Mouse (Mus musculus) limb, embryonic 15.5 days (tissue): ENCODE results near the gene Rab37. TPM values are rescaled to one million over a fixed set of nuclear protein-coding genes. Genes with fewer than 3 reads are reported as not detected.

Source experiments
- ATAC-seq: fragments of 200-750 bp; cut with Nextera tagmentation; 2 replicates; pipeline ENCODE4 v1.8.0; 2017; ENCODE audit warnings: low read depth, moderate TSS enrichment; ENCODE audit not compliant: insufficient number of reproducible peaks, low FRiP score, low TSS enrichment
- H3K27ac ChIP-seq: fragments of 300-500 bp; sonication (generic); 2 replicates; pipeline ENCODE4 v1.5.1; 2015; ENCODE audit warnings: moderate library complexity, mild to moderate bottlenecking, inconsistent platforms
- H3K27me3 ChIP-seq: fragments of 300-500 bp; sonication (generic); 2 replicates; pipeline ENCODE4 v1.6.1; 2015; ENCODE audit warnings: inconsistent platforms
- H3K36me3 ChIP-seq: fragments of 300-500 bp; sonication (generic); 2 replicates; pipeline ENCODE4 v1.6.1; 2015; ENCODE audit warnings: inconsistent platforms
- H3K4me1 ChIP-seq: fragments of 300-500 bp; sonication (generic); 2 replicates; pipeline ENCODE4 v1.6.1; 2015; ENCODE audit warnings: inconsistent platforms
- H3K4me2 ChIP-seq: fragments of 300-500 bp; sonication (generic); 2 replicates; pipeline ENCODE4 v1.6.1; 2015; ENCODE audit warnings: mild to moderate bottlenecking, inconsistent platforms
- H3K4me3 ChIP-seq: fragments of 300-500 bp; sonication (generic); 2 replicates; pipeline ENCODE4 v1.5.1; 2015; ENCODE audit warnings: mild to moderate bottlenecking, inconsistent platforms
- H3K9ac ChIP-seq: fragments of 300-500 bp; sonication (generic); 2 replicates; pipeline ENCODE4 v1.6.1; 2015; ENCODE audit warnings: inconsistent platforms
- H3K9me3 ChIP-seq: fragments of 300-500 bp; sonication (generic); 2 replicates; pipeline ENCODE4 v1.6.1; 2016; ENCODE audit warnings: inconsistent platforms
- WGBS: fragments of 180-500 bp; shearing (Covaris S2); methylation state at CpG from one replicate; pipeline ENCODE4 v1.1.7; 2015; 5-methylcytosine and 5-hydroxymethylcytosine counted together
- polyA plus RNA-seq: library from polyadenylated mRNA; unstranded; fragments of >200 nt; fragmentation: Nextera tagmentation; extraction: Ambion mirVana; gene quantifications from 2 replicates; pipeline ENCODE4 v1.2.1, GENCODE M21; 2015

Rab37 gene
- polyA plus RNA-seq, 1 experiment from 2014 or later: 2.5 TPM

- Histone ChIP-seq H3K27me3 (peaks cover 36% of the 10 kb centered on the region), H3K4me1 (peaks cover 24% of the 10 kb centered on the region), H3K27ac (no peak overlapping the region), H3K36me3 (no peaks in the 10 kb centered on the region), H3K4me3 (no peak overlapping the region), H3K9me3 (no peaks in the 10 kb centered on the region), H3K9ac (no peak overlapping the region), H3K4me2 (no peak overlapping the region)
- WGBS: 26% methylated on average over 6 of the region's 6 CpGs
- no peak for ATAC-seq
Measured at GRCm38 (mm10) chr11:115150741-115151254, 59.6 kb downstream of the Rab37 start.

DNA sequence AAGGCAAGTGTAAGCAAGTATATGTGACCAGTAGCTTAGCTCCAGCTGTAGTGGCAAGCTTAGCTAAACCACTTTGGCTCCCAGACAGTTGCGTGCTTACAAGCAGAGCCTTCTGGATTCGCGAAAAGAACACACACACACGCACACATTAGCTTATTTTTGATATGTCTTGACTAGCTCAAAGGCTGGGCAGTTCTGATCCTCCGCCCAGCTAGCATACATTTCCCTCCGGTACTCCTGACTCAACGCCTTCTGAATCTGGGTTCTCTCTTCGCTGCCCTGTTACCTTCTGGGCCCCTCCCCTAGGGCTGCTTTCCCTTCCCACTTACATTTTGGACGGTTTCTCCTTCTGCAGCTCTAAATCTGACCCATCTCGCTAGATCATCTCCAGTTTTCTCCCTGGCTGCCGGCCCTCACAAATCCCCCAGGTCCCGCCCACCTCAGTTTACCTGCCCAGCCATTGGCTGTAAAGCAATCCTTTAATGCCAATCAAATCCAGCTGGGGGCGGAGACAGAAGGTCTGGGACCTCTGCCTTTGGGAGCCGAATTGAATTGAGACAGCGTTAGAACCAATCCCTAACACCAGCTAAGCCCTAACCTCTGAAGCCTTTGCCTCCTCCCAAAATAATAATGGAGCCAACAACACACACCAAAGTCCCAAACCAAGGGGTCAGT, 60.7 kb downstream of the Rab37 start:
- H3K27ac ChIP-seq: no peak overlapping the region
- peak overlapping the region; percentile 52 for H3K4me2 ChIP-seq
- no peaks in the 10 kb centered on the region for H3K9me3 ChIP-seq
- no peaks in the 10 kb centered on the region for H3K36me3 ChIP-seq
- no peak for ATAC-seq
- H3K4me1 ChIP-seq: peaks cover 24% of the 10 kb centered on the region
- 5% methylated on average over 15 of the region's 15 CpGs for WGBS
- H3K9ac ChIP-seq: no peak overlapping the region
- H3K27me3 ChIP-seq: peaks cover 43% of the 10 kb centered on the region
- H3K4me3 ChIP-seq: peak overlapping the region; percentile 29

DNA sequence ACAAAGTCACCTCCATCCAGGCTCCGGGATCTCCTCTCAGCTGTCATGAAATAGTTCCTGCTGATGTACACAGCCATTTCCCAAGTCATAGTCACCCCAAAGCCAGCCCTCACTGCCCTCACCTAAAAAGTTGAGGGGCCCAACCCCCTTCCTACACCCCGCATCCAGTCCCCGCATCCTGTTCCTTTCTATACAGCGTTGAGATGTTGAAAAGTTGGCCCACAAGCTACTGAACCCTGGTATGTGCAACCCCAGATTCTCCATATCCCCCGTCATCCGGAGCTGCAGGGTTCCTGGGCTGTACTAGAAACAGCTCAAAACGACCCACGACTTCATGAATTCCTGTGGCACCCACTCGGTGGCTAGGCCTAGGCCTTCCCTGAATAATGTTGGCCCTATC, 61.9 kb downstream of the Rab37 start:
- H3K27ac ChIP-seq: no peak overlapping the region
- H3K9ac ChIP-seq: no peak overlapping the region
- no peak for ATAC-seq
- no peak overlapping the region for H3K4me2 ChIP-seq
- WGBS: 73% methylated on average over 9 of the region's 9 CpGs
- peaks cover 45% of the 10 kb centered on the region for H3K27me3 ChIP-seq
- H3K9me3 ChIP-seq: no peaks in the 10 kb centered on the region
- peaks cover 28% of the 10 kb centered on the region for H3K4me1 ChIP-seq
- no peak overlapping the region for H3K4me3 ChIP-seq
- no peaks in the 10 kb centered on the region for H3K36me3 ChIP-seq

GRCm38 (mm10) chr11:115153699-115154292, 62.6 kb downstream of the Rab37 start:
- H3K4me3 ChIP-seq: peak overlapping the region; percentile 38
- H3K9ac ChIP-seq: no peak overlapping the region
- peaks cover 45% of the 10 kb centered on the region for H3K27me3 ChIP-seq

GRCm38 (mm10) chr11:115155053-115155634, 63.9 kb downstream of the Rab37 start:
- Histone ChIP-seq H3K27me3 (peaks cover 45% of the 10 kb centered on the region), H3K9ac (no peak overlapping the region), H3K4me3 (no peak overlapping the region), H3K4me2 (no peak overlapping the region), H3K36me3 (no peaks in the 10 kb centered on the region), H3K27ac (no peak overlapping the region), H3K9me3 (no peaks in the 10 kb centered on the region), H3K4me1 (peaks cover 32% of the 10 kb centered on the region)
- WGBS: under 1% methylated on average over 5 of the region's 5 CpGs
- ATAC-seq: no peak

More at GRCm38 (mm10) chr11:115153699-115154292, 62.6 kb downstream of the Rab37 start:
- Histone ChIP-seq H3K4me1 (peaks cover 32% of the 10 kb centered on the region), H3K27ac (no peak overlapping the region), H3K4me2 (peak overlapping the region; percentile 47), H3K36me3 (no peaks in the 10 kb centered on the region), H3K9me3 (no peaks in the 10 kb centered on the region)
- under 1% methylated on average over 35 of the region's 35 CpGs for WGBS
- ATAC-seq: 0 out of 2 replicates have a peak, but pooled peaks have one; percentile 31

DNA sequence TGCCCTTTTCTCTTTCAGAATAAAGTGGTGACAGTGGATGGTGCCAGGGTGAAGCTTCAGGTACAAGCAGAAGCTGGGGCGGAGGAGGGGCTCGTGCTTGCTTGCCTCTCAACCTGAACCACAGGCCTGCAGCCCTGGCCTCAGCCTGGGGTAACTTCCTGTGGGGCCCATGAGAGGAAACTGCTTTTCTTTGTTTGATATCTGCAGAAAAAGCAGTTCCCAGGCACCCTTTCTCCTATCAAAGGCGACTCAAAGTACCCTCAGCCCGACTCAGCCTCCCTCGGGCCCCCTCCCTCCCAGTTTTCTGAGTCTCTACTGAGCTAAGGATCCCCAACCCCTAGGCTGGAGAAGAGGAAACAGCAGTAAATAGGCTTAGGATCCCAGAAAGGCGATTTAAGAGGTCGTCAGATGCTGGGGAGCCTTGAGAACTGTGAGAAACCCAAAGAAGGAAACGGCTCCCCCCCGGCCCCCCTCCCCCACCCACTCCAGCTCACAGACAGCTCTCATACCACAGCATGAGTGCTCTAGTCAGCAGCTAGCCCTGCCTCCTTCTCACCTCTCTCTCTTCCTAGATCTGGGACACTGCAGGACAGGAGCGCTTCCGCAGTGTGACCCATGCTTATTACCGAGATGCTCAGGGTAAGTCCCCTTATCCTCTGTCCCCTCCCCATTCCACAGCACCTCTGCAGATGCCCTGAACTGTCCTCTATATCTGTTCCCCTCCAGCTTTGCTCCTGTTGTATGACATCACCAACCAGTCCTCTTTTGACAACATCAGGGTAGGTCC, 66.9 kb downstream of the Rab37 start:
- ATAC-seq: no peak
- Histone ChIP-seq H3K4me2 (no peak overlapping the region), H3K9me3 (no peaks in the 10 kb centered on the region), H3K36me3 (no peaks in the 10 kb centered on the region), H3K27ac (no peak overlapping the region), H3K27me3 (peaks cover 47% of the 10 kb centered on the region), H3K9ac (no peak overlapping the region), H3K4me3 (no peak overlapping the region), H3K4me1 (peaks cover 30% of the 10 kb centered on the region)
- 29% methylated on average over 12 of the region's 12 CpGs for WGBS

DNA sequence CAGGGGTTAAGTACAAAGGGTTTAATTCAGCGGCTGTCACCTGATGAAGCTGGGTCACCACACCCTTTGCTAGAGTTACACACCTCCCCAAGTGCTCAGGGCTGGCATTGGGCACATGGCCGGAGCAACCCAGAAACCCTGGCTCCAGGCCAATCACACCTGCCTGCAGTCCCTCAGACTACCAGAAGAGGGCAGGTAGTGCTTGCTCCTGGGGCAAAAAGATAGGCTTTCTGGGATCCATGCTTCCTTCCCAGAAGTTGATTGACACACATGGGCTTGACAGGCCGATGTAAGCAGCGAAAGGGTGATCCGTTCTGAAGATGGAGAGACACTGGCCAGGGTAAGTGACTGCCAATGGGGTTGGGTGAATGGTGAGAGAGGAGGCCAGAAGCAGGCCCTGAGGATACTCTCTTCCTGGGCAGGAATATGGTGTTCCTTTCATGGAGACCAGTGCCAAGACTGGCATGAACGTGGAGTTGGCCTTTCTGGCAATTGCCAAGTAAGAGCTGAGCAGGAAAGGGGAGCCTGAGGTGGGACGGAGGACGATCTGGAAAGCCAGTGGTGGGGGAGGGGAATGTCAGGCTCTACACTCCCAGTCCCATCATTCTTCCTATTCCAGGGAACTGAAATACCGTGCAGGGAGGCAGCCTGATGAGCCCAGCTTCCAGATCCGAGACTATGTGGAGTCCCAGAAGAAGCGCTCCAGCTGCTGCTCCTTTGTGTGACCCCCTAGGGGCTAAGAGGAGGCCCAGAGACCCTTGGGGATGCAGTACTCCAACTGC, 69.0 kb downstream of the Rab37 start:
- 43% methylated on average over 11 of the region's 11 CpGs for WGBS
- Histone ChIP-seq H3K36me3 (no peaks in the 10 kb centered on the region), H3K9me3 (no peaks in the 10 kb centered on the region), H3K4me3 (no peak overlapping the region), H3K4me1 (peaks cover 38% of the 10 kb centered on the region), H3K4me2 (no peak overlapping the region), H3K27ac (no peak overlapping the region), H3K27me3 (peaks cover 47% of the 10 kb centered on the region), H3K9ac (no peak overlapping the region)
- no peak for ATAC-seq

DNA sequence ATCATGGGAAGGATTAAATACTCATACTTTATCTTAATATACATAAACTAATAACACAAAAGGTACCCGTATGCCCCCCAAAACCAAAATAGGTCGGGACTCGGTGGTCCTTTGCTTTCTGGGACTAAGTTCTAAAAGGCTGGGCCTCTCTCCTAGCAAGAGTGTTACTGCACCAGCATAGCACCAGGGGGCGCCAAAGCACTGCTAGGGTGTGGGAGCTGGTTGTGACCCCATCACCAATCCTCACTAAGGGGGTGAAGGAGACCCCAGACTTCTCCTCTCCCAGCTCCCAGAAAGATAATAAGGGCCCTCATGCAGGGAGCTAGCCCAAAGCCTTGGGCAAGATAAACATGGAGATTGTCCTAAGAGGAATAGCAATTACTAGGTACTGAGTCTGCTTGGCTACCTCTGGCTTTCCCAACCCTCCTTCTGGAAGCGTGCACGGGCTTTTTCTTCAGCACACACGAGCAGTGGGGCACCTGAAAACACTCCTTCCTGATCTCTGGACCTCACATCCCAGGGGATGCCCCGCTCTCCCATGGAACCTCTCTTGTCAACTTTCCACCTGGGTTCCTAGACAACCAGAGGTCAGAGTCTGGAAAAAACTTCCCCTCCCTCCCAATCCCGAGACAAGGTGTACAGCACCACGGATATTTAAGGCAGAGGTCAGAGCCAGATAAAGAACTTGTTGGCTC, 69.8 kb downstream of the Rab37 start:
- 32% methylated on average over 10 of the region's 10 CpGs for WGBS
- Histone ChIP-seq H3K27ac (no peak overlapping the region), H3K4me2 (no peak overlapping the region), H3K27me3 (peaks cover 51% of the 10 kb centered on the region), H3K4me3 (no peak overlapping the region), H3K9ac (no peak overlapping the region), H3K9me3 (no peaks in the 10 kb centered on the region), H3K36me3 (no peaks in the 10 kb centered on the region), H3K4me1 (peaks cover 38% of the 10 kb centered on the region)
- no peak for ATAC-seq

DNA sequence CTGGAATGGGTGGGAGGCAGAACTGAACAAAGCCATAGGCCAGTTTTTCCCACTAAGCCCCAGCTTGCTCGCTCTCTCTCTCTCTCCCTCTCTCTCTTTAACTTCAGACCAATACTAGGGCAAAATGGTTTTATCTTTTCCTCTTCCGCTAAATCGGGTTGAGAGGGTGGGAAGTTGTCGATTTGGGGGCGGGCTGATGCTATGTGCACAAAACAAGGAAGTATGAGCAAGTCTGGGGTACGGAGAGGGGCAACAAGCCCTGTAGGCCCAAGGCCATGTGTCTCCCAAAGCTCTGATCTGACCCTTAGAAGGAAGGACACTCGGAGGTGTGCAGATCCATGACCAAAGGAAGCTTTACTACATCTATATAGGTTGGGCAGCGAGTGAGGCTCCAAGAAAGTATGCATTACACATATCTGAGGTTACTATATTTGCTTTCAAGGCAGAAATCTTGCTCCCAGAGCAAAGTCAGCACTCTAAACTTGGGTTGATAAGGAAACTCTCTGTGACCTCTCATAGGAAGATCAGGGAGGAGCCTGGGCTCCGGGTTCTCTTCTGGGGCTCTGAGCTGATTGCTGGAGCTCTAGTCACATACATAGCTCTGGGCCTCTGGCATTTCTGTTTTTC, 70.5 kb downstream of the Rab37 start:
- H3K27me3 ChIP-seq: peaks cover 46% of the 10 kb centered on the region
- no peak overlapping the region for H3K4me3 ChIP-seq
- peaks cover 38% of the 10 kb centered on the region for H3K4me1 ChIP-seq
- H3K9me3 ChIP-seq: no peaks in the 10 kb centered on the region
- no peak for ATAC-seq
- H3K36me3 ChIP-seq: no peaks in the 10 kb centered on the region
- no peak overlapping the region for H3K9ac ChIP-seq
- no peak overlapping the region for H3K27ac ChIP-seq
- WGBS: 74% methylated on average over 9 of the region's 9 CpGs
- no peak overlapping the region for H3K4me2 ChIP-seq

GRCm38 (mm10) chr11:115162205-115162601, 71.0 kb downstream of the Rab37 start:
- Histone ChIP-seq H3K27me3 (peaks cover 42% of the 10 kb centered on the region), H3K9ac (no peak overlapping the region), H3K36me3 (no peaks in the 10 kb centered on the region), H3K27ac (no peak overlapping the region), H3K4me1 (peaks cover 38% of the 10 kb centered on the region), H3K9me3 (no peaks in the 10 kb centered on the region), H3K4me3 (peak overlapping the region; percentile 65; the same call in 1 of the 2 replicates), H3K4me2 (peak overlapping the region; percentile 92)
- 25% methylated on average over 9 of the region's 9 CpGs for WGBS
- no peak for ATAC-seq
